Mouse (Mus musculus) cerebral cortex, adult 2 months (tissue): ENCODE measurements around the gene Lin54.

Experiments
- WGBS: fragments of 180-500 bp; shearing (Covaris S2); methylation state at CpG from one replicate; pipeline ENCODE4 v1.1.7; 2018; 5-methylcytosine and 5-hydroxymethylcytosine counted together

Lin54 gene

GRCm38 (mm10) chr5:100415761-100416590, 84.5 kb downstream of the Lin54 start, which contains the start of gene Sec31a:
Gene Sec31a (minus strand): TSS chr5:100416234.
- WGBS: under 1% methylated on average over 81 of the region's 82 CpGs

DNA sequence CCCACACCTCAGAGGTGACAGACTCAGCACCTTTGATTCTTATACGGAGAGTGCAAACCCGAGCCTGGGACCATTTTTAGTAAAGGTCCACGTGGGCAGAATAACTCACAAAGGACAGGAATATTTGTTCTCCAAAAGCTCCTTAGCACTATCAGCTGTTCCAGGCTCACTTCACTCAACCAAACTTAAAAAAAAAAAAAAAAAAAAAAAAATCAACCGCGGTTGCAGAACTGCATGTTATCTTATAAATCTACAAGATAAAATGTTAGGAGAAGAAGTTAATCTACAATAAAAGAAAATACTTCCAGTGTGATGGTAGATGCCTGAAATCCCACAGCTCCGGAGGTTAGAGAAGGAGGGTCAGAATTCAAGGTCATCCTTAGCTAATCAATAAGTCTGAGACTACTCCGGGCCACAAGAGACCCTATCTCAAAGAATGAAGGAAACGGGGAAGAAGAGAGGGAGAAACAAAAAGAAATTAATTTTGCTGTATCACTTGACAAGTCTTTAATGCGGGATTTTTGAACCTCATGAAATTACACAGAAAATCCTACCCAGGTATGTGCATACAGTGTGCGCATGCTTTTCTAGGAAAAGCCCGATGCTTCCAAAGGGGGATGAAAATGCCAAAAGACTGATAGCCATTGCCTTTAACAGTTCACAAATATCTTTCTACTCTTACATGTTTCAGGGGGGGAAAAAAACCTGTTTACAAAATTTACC, 85.8 kb downstream of the Lin54 start:
- 62% methylated on average over 11 of the region's 11 CpGs for WGBS

GRCm38 (mm10) chr5:100412886-100413285, 87.6 kb downstream of the Lin54 start:
- whole genome bisulfite sequencing: 68% methylated on average over 3 of the region's 3 CpGs

DNA sequence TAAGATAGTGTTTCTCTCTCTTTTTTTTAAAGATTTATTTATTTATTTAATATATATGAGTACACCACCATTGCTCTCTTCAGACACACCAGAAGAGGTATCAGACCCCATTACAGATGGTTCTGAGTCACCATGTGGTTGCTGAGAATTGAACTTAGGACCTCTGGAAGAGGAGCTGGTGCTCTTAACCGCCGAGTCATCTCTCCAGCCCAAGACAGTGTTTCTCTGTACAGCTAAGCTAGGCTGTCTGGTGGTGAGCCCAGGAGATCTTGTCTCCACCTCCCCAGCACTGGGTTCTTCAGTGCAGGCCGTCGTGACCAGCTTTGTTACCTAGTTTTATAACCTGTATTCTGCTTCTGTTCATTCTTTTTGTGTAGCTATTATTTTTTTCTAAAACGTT, 90.2 kb downstream of the Lin54 start:
- 90% methylated on average over 5 of the region's 5 CpGs for WGBS

DNA sequence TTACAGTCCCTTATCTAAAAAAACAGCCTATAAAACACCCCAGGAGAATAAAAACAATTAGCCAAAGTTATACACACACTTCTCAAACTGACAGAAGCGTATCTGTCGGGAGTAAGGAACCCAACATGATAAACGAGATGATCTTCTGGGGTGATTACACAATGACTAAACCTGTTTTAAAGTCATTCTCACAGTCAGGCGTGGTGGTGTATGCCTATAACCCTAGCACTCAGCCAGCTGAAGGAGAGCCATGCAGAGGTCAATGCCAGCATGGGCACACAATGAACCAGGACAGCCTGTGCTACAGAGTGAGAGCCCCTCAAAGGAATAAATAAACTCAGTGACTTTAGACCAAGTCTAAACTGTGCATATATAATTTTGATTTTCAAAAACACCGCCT, 92.0 kb downstream of the Lin54 start:
- WGBS: 84% methylated on average over 5 of the region's 5 CpGs

- WGBS: 68% methylated on average over 3 of the region's 3 CpGs
Measured at GRCm38 (mm10) chr5:100396753-100397152, 103.7 kb downstream of the Lin54 start.

DNA sequence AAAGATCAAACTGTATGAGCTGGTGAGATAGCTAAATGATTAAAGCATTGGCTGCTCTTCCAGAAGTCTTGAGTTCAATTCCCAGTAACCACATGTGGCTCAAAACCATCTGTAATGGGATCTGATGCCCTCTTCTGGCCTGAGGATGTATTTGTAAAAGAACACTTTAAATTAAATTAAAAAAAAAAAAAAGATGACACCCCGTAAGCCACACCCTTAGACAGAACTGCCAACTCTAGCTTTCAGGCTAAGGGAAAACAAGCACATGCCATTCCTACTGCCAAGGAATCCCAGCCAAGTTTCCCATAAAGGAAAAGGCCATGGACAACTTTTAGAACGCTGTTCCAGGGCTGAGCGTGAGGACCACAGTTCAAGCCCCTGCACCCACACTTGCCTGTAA, 106.8 kb downstream of the Lin54 start:
- 66% methylated on average over 3 of the region's 3 CpGs for WGBS

GRCm38 (mm10) chr5:100392436-100392955, 107.9 kb downstream of the Lin54 start:
- 89% methylated on average over 20 of the region's 20 CpGs for WGBS
